In the genomic region with DNA sequence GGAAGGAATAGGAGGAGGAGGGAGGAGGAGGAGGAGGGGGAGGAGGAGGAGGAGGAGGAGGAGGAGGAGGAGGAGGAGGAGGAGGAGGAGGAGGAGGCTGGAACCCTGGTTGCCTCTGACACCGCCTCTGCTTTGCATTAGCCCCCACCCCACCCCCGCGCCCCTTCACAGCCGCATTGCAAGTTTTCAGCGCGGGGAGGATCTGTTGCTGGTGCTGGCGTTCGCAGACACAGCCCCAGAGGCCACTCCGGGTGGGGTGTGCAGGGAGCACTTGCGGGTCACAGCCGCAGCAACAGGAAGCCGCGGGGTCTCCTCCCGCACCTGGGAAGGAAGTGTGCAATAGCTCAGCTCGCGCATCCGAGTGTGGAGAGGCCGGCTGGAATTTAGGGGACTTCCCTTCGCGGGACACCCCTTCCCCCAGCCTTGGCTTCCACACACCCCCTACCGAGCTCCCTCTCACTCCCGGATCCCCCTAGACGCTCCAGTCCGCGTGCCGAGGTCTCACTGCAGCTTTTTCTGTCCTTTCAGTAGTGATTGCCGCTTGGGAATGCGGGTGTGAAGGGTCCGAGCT, we compare ENCODE assay signal across 8 mouse cellular contexts. TPM values are rescaled to one million over a fixed set of nuclear protein-coding genes. Genes with fewer than 3 reads are reported as not detected.
DNase-seq lines count a peak whose midpoint lies in the region; ATAC-seq lines count a peak whose summit lies in the region.

No protein-coding gene starts in this region.

- H3K4me3 ChIP-seq in forebrain, embryonic 16.5 days (replicated peaks; ENCODE audit: low read length), result peak overlapping the region; percentile 51
- peak overlapping the region; percentile 54 for H3K4me3 ChIP-seq in lung, embryonic 15.5 days

- intact Hi-C loops in heart, postnatal 36 days (cut with DNase I), result loop anchor here (2.0 to 5.0 kb wide), 7 partner anchors 37 to 375 kb away; partner anchors contain the start of genes Cgrrf1, Gch1 and Gmfb

- peak; percentile 58 for DNase-seq in brain, adult 2 months (ENCODE audit: low read depth, low spot score)
- DNase-seq in heart, postnatal 36 days, result peak; percentile 57 to 65
- DNase-seq in layer of hippocampus, adult 8-10 months (ENCODE audit: low spot score in 2 of 2), result peak; percentile 12 to 17
- DNase-seq in ovary, postnatal 10 days (ENCODE audit: low spot score), result peak; percentile 40
- peak; percentile 22 for DNase-seq in urinary bladder, postnatal 10 days (ENCODE audit: low spot score)

- ATAC-seq in CD4-positive, CD25-positive, alpha-beta regulatory T cell, adult 4 months, result peak; percentile 29
- ATAC-seq in forebrain, embryonic 16.5 days, result peak; percentile 5
- peak; percentile 17; the same call in 1 of the 2 replicates for ATAC-seq in lung, embryonic 15.5 days (ENCODE audit: borderline replicate concordance, extremely low read depth, low FRiP score, low TSS enrichment)

- peak overlapping the region; percentile 38 for H3K27ac ChIP-seq in forebrain, embryonic 16.5 days (ENCODE audit: low read length)
- H3K27ac ChIP-seq in lung, embryonic 15.5 days, result peak overlapping the region; percentile 81

- H3K9ac ChIP-seq in forebrain, embryonic 16.5 days (replicated peaks; ENCODE audit: low read depth, low read length), result peak overlapping the region; percentile 65
- H3K9ac ChIP-seq in lung, embryonic 15.5 days, result peak overlapping the region; percentile 68

- no peaks in the 10 kb centered on the region for H3K9me3 ChIP-seq in forebrain, embryonic 16.5 days (ENCODE audit: control insufficient read depth, low read length)
- no peaks in the 10 kb centered on the region for H3K9me3 ChIP-seq in lung, embryonic 15.5 days

- H3K4me2 ChIP-seq in forebrain, embryonic 16.5 days (ENCODE audit: low read length), result peak overlapping the region; percentile 93
- peak overlapping the region; percentile 99 for H3K4me2 ChIP-seq in lung, embryonic 15.5 days

- WGBS in forebrain, embryonic 16.5 days, result under 1% methylated on average over 29 of the region's 29 CpGs
- WGBS in lung, embryonic 15.5 days, result under 1% methylated on average over 29 of the region's 29 CpGs

- H3K4me1 ChIP-seq in forebrain, embryonic 16.5 days (replicated peaks; ENCODE audit: control insufficient read depth, insufficient read depth, low read length), result peaks cover 29% of the 10 kb centered on the region
- peaks cover 34% of the 10 kb centered on the region for H3K4me1 ChIP-seq in lung, embryonic 15.5 days

- no peaks in the 10 kb centered on the region for H3K27me3 ChIP-seq in forebrain, embryonic 16.5 days (replicated peaks; ENCODE audit: control insufficient read depth, insufficient read depth, low read length)
- no peaks in the 10 kb centered on the region for H3K27me3 ChIP-seq in lung, embryonic 15.5 days

- H3K36me3 ChIP-seq in forebrain, embryonic 16.5 days (ENCODE audit: control insufficient read depth, insufficient read depth), result no peaks in the 10 kb centered on the region
- H3K36me3 ChIP-seq in lung, embryonic 15.5 days, result no peaks in the 10 kb centered on the region

RNA-seq across cellular contexts. Expression of gene Samd4, which starts 1.3 kb away (rescaled TPM):
- not detected for polyA plus RNA-seq in CD4-positive, CD25-positive, alpha-beta regulatory T cell, adult 4 months (2017; shearing (Covaris generic))
- polyA plus RNA-seq in forebrain, embryonic 16.5 days (2015; fragmentation: Nextera tagmentation; extraction: Ambion mirVana), result 5.9 and 6.6 TPM in 2 replicates
- 10 to 100 TPM; 56.0 to 58.2 TPM for total RNA-seq in heart, postnatal 36 days (2021)
- 10 to 100 TPM; 14.5 to 19.9 (median 17.1) TPM for total RNA-seq in layer of hippocampus, adult 8-10 months (2022)
- polyA plus RNA-seq in lung, embryonic 15.5 days (2015; fragmentation: Nextera tagmentation; extraction: Ambion mirVana), result 6.4 and 6.5 TPM in 2 replicates

RNA-seq across cellular contexts. Expression of gene Cgrrf1, which starts 52.0 kb away (rescaled TPM):
- 10 to 100 TPM in 1 of 2 experiments, 1 to 10 TPM in 1; 7.4 to 10.1 TPM for polyA plus RNA-seq in CD4-positive, CD25-positive, alpha-beta regulatory T cell, adult 4 months (2017; shearing (Covaris generic))
- polyA plus RNA-seq in forebrain, embryonic 16.5 days (2015; fragmentation: Nextera tagmentation; extraction: Ambion mirVana), result 12.0 and 13.0 TPM in 2 replicates
- total RNA-seq in heart, postnatal 36 days (2021), result 10 to 100 TPM; 31.8 to 37.1 TPM
- 10 to 100 TPM; 19.9 to 31.3 (median 24.3) TPM for total RNA-seq in layer of hippocampus, adult 8-10 months (2022)
- polyA plus RNA-seq in lung, embryonic 15.5 days (2015; fragmentation: Nextera tagmentation; extraction: Ambion mirVana), result 46.0 and 47.1 TPM in 2 replicates

Comparison
In these comparisons a context has a peak if more than half of its experiments do, and no peak if none do; other contexts are left out.
1. Peak in every context shown above with its lines: DNase-seq, ATAC-seq, H3K4me3 ChIP-seq and H3K27ac ChIP-seq.